Mouse (Mus musculus) lung, embryonic 14.5 days (tissue): ENCODE measurements around the gene Helz. TPM values are rescaled to one million over a fixed set of nuclear protein-coding genes. Genes with fewer than 3 reads are reported as not detected.
"Not testable (repeated sequence)": the region's sequence is repeated elsewhere in the genome, so short reads cannot be mapped to it uniquely, and the experiment has no call there.

Source experiments
- ATAC-seq: fragments of 200-750 bp; cut with Nextera tagmentation; 2 replicates; pipeline ENCODE4 v1.8.0; 2017; ENCODE audit warnings: mild to moderate bottlenecking, moderate TSS enrichment, moderate library complexity; ENCODE audit not compliant: insufficient read depth
- DNase-seq: peaks from one replicate; pipeline ENCODE4 v3.0.0-alpha.2; 2015
- H3K27ac ChIP-seq: fragments of 300-500 bp; sonication (generic); 2 replicates; pipeline ENCODE4 v1.5.1; 2014; ENCODE audit warnings: low read depth, mild to moderate bottlenecking, moderate library complexity
- H3K27me3 ChIP-seq: fragments of 300-500 bp; sonication (generic); 2 replicates; pipeline ENCODE4 v1.6.1; 2014; ENCODE audit warnings: low read length, control low read depth; ENCODE audit not compliant: insufficient read depth
- H3K36me3 ChIP-seq: fragments of 300-500 bp; sonication (generic); 2 replicates; pipeline ENCODE4 v1.6.1; 2014; ENCODE audit warnings: control low read depth; ENCODE audit not compliant: insufficient read depth
- H3K4me1 ChIP-seq: fragments of 300-500 bp; sonication (generic); 2 replicates; pipeline ENCODE4 v1.6.1; 2014; ENCODE audit warnings: antibody characterized with exemption, control low read depth; ENCODE audit not compliant: insufficient read depth
- H3K4me2 ChIP-seq: fragments of 300-500 bp; sonication (generic); 2 replicates; pipeline ENCODE4 v1.6.1; 2014; ENCODE audit warnings: mild to moderate bottlenecking
- H3K4me3 ChIP-seq: fragments of 300-500 bp; sonication (generic); 2 replicates; pipeline ENCODE4 v1.5.1; 2014; ENCODE audit warnings: low read depth, low read length
- H3K9ac ChIP-seq: fragments of 300-500 bp; sonication (generic); 2 replicates; pipeline ENCODE4 v1.6.1; 2014
- H3K9me3 ChIP-seq: fragments of 300-500 bp; sonication (generic); 2 replicates; pipeline ENCODE4 v1.6.1; 2016; ENCODE audit warnings: low read depth, low read length, control low read depth
- CTCF ChIP-seq: IDR thresholded peaks from 2 replicates; pipeline ENCODE4 v1.5.1; 2016; ENCODE audit warnings: antibody characterized with exemption, low read depth
- WGBS: fragments of 180-500 bp; shearing (Covaris S2); extraction: QIAGEN DNeasy Blood & Tissue Kit; methylation state at CpG from one replicate; pipeline ENCODE4 v1.1.7; 2014; 5-methylcytosine and 5-hydroxymethylcytosine counted together
- polyA plus RNA-seq: library from polyadenylated mRNA; unstranded; fragments of >200 nt; fragmentation: Nextera tagmentation; extraction: Ambion mirVana; gene quantifications from 2 replicates; pipeline ENCODE4 v1.2.1, GENCODE M21; 2014

The Helz gene
- 25.7 and 27.4 TPM in 2 replicates for polyA plus RNA-seq

DNA sequence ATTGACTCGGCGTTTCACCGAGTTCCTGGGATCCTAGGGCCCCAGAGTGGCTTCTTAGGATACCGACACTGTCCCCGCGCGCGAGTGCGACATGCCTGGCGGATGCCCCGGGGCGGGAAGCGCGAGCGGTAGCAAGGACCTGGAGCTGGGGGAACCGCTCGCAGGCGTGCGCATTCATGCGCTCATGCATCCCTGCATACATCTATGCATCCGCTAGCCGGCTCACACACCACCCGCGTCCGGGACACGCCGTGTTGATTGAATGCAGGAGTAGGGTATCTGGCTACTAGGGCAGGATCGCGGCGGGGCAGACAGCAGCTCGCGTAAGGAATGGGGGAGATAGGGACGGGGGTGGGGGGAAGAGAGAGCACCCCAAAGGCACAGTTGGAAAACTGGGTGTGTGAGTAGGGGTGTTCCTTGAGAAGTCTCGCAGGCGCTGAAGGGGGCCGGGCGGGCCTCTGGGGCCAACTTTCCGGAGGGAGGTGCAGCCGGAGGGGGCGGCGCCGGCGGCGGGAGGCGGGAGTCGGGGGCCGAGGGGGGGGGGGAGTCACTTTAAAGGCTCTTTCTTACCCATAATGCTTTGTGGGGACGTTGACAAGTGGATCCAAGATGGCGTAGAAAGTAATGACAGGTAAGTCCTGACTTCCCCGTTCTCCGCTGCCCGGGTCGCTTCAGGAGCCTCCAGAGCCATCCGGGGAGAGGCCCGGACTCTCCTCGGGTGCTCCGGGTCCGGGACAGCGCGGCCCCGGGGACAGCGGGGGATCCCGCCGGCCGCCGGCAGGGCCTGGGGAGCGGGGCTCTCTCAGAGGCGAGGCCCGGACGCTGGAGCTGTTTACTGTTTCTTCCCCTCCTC lies at the start of gene Helz:
Gene Helz (plus strand): TSS at position 580 of the 853 bp plus-strand sequence.
- Histone ChIP-seq H3K36me3 (peaks cover 26% of the 10 kb centered on the region; the same call in 1 of the 2 replicates), H3K9ac (peak within 1 kb of the TSS; percentile 90), H3K27ac (peak within 1 kb of the TSS; percentile 80), H3K9me3 (no peaks in the 10 kb centered on the region), H3K4me2 (peak within 1 kb of the TSS; percentile 98), H3K27me3 (no peaks in the 10 kb centered on the region), H3K4me1 (no peaks in the 10 kb centered on the region), H3K4me3 (peak within 1 kb of the TSS; percentile 97)
- DNase-seq (peak; percentile 88), ATAC-seq (peak; percentile 83)
- under 1% methylated on average over 65 of the region's 70 CpGs for WGBS
- no peak for TF ChIP-seq CTCF

DNA sequence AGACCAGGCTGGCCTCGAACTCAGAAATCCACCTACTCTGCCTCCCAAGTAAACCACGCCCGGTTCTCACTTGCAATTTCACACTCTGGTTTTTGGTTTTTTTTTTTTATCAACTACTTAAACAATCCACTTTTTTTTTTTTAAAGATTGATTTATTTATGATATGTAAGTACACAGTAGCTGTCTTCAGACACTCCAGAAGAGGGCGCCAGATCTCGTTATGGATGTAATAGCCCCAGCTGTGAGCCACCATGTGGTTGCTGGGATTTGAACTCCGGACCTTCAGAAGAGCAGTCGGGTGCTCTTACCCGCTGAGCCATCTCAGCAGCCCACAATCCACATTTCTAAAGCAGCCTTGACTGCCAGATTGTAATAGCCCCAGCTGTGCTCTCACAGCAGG lies 44.9 kb upstream of the Helz start:
- Histone ChIP-seq H3K9me3 (no peaks in the 10 kb centered on the region), H3K9ac (no peak overlapping the region), H3K4me2 (no peak overlapping the region), H3K4me1 (no peaks in the 10 kb centered on the region), H3K4me3 (no peak overlapping the region), H3K27ac (no peak overlapping the region), H3K36me3 (peaks cover 32% of the 10 kb centered on the region), H3K27me3 (no peaks in the 10 kb centered on the region)
- DNase-seq (no peak), ATAC-seq (no peak)
- 83% methylated on average over 8 of the region's 8 CpGs for WGBS
- no peak for TF ChIP-seq CTCF

DNA sequence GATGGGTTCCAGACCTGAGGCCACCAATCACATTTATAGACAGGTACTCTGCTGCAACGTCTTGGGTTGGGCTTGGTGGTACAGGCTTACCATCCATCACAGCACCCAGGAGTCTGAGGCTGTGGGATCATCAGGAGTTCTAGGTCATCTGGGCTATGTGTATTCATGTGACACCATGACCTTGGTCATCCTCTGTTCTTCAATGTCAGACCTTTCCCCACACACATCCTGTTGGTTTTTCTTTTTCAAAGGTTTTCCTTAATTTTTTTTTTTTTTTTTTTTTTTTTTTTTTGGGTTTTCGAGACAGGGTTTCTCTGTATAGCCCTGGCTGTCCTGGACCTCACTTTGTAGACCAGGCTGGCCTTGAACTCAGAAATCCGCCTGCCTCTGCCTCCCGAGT lies 43.4 kb upstream of the Helz start:
- H3K36me3 ChIP-seq, result peaks cover 20% of the 10 kb centered on the region; the same call in 1 of the 2 replicates
- not testable (repeated sequence) for DNase-seq, ATAC-seq, H3K4me3 ChIP-seq, H3K4me1 ChIP-seq, H3K4me2 ChIP-seq, H3K27ac ChIP-seq, H3K9me3 ChIP-seq, H3K9ac ChIP-seq, H3K27me3 ChIP-seq
- WGBS, result 93% methylated on average over 3 of the region's 4 CpGs

DNA sequence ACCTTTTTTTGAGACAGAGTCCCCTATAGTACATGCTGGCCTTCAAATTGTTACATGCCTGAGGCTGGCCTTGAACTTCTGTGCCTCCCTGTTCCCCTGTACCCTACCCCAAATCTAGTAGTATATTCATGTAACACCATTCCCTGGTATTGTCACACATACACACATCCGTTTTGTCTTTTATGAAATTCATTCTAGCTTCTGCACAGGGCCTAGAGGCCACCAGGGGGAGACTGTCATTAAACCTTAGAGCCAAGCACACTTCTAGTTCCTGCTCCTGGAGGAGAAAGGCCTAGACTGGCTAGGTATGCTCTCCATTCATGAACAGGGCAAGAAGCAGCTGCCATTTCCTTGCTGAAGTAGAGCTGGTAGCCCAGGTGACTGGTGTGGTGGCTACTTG lies 41.5 kb upstream of the Helz start:
- no peak overlapping the region for H3K4me2 ChIP-seq
- WGBS, result 61% methylated on average over 1 of the region's 1 CpGs
- H3K27ac ChIP-seq, result no peak overlapping the region
- H3K27me3 ChIP-seq, result no peaks in the 10 kb centered on the region
- no peak overlapping the region for H3K4me3 ChIP-seq
- H3K4me1 ChIP-seq, result no peaks in the 10 kb centered on the region
- H3K36me3 ChIP-seq, result 0 out of 2 replicates have a peak, but pooled peaks cover 8% of the 10 kb centered on the region
- no peaks in the 10 kb centered on the region for H3K9me3 ChIP-seq
- peak; percentile 50 for DNase-seq
- ATAC-seq, result no peak
- H3K9ac ChIP-seq, result no peak overlapping the region
- peak; percentile 68 for TF ChIP-seq CTCF

DNA sequence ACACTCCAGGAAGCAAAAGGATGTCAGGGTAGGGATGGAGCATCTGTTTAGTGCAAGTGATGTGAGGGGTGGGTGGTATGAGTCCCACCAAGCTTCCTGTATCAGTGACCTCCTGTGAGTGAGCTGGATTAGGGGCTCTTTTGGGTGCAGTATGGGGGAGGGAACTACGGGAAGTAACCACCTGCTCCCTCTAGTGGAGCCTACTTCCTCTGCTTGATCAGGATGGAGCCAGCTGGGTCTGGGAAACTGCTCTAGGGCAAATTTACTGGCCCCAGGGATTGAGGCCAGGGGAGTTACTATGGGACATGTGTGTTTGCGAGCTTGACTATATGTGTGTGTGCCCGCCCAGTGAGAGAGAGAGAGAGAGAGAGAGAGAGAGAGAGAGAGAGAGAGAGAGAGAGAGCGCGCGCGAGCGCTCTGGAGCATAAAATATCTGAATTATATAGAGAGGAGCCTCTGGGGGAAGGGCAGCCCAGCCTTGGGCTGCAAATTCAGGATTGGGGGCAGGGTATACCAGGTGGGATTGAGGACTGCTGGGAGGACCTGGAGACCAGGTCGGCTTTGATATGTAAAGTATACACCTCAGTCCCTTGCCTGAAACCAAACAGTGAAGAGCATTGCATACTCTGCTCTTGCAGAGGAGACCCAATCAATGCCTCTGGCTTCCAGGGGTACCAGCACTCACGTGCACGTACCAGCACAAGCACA lies 37.9 kb upstream of the Helz start:
- H3K27ac ChIP-seq, result no peak overlapping the region
- ATAC-seq (peak; percentile 15; the same call in 1 of the 2 replicates), DNase-seq (peak; percentile 50)
- no peaks in the 10 kb centered on the region for H3K27me3 ChIP-seq
- H3K4me1 ChIP-seq, result no peaks in the 10 kb centered on the region
- 16% methylated on average over 11 of the region's 11 CpGs for WGBS
- no peaks in the 10 kb centered on the region for H3K36me3 ChIP-seq
- peak; percentile 57 for TF ChIP-seq CTCF
- no peaks in the 10 kb centered on the region for H3K9me3 ChIP-seq
- H3K4me2 ChIP-seq, result no peak overlapping the region
- H3K9ac ChIP-seq, result no peak overlapping the region
- H3K4me3 ChIP-seq, result no peak overlapping the region

DNA sequence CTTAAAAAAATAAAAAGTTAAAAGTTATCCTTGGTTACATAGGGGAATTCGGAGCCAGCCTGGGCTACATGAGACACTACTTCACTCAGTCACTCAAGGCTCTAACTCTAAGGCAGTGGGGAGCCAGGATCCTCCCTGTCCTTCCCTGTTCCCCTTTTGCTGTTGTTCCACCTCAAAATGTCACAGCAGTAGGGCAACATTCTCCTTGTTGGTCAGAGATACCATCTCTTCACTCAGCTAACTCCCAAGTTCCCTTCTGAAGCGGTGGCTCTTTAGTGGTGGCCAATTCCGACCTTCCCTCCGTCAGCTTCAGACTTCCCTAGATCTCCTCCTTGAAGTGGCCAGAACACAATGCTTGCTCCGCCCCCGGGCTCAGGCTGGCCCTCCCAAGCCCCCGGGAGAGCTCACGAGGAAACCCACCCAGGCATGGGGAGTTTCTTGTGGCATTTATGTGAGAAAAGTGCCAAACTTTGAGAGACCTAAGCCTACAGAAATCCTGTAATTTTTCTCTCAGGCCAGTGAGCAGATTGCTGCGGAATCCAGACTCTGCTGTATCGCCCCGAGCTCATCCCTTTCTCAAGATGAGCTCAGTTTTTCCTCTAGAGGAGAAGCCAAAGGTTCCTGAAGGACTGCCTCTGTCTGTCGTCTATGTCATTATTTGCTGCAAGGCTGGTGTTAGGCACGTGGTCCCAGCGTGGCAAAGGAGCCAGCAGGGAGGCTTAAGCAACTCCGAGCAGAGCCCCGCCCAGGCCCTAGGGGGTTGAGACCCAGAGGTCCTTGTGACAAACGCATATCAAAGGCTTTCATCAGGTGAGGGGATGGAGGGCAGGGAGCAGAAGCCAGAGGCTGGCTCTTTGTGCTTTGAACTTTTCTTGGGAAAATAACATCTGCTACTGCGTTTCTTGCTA lies 37.1 kb upstream of the Helz start:
- Histone ChIP-seq H3K4me2 (peak overlapping the region; percentile 52), H3K9me3 (no peaks in the 10 kb centered on the region), H3K4me3 (no peak overlapping the region), H3K36me3 (no peaks in the 10 kb centered on the region), H3K4me1 (no peaks in the 10 kb centered on the region), H3K27ac (no peak overlapping the region), H3K9ac (no peak overlapping the region), H3K27me3 (no peaks in the 10 kb centered on the region)
- TF ChIP-seq CTCF, result no peak
- 3% methylated on average over 18 of the region's 18 CpGs for WGBS
- no peak for ATAC-seq
- DNase-seq, result peak; percentile 52
